Mouse (Mus musculus) liver, adult 2 months (tissue): ENCODE data around the gene BC061237.
"Not testable (repeated sequence)": the region's sequence is repeated elsewhere in the genome, so short reads cannot be mapped to it uniquely, and the experiment has no call there.

Experiments
- CTCF ChIP-seq: fragments of 200-500 bp; IDR thresholded peaks from 2 replicates; pipeline ENCODE4 v1.5.1; 2011; ENCODE audit warnings: low read depth, low read length, control low read depth
- POLR2A ChIP-seq: fragments of 200-500 bp; IDR thresholded peaks from 2 replicates; pipeline ENCODE4 v1.6.1; 2011; ENCODE audit warnings: low read length, control low read depth; ENCODE audit not compliant: insufficient read depth; ENCODE audit errors: extremely low read depth

GRCm38 (mm10) chr14:44517976-44518375, 25.7 kb downstream of the BC061237 start, which contains the start of gene Gm17093:
- TF ChIP-seq POLR2A, CTCF: not testable (repeated sequence)
